Mouse (Mus musculus): ENCODE measurements around the gene Cacna2d3.

GRCm38 (mm10) chr14:29179397-29179888, 542.2 kb downstream of the Cacna2d3 start:
- TF ChIP-seq EP300 (IDR thresholded peaks at IDR 0.05; ENCODE audit: insufficient read depth, low read depth, low read length) (no peak), CTCF (IDR thresholded peaks at IDR 0.05) (no peak)
